Mouse (Mus musculus) brain, adult 2 months (tissue): ENCODE data around the gene St3gal5.
A peak's percentile ranks its signal among the peaks of the same experiment; 100 is the strongest.
"Not testable (repeated sequence)": the region's sequence is repeated elsewhere in the genome, so short reads cannot be mapped to it uniquely, and the experiment has no call there.

Experiments
- DNase-seq: peaks from one replicate; pipeline ENCODE4 v3.0.0; 2011; ENCODE audit warnings: low read depth, low spot score

Gene St3gal5

DNA sequence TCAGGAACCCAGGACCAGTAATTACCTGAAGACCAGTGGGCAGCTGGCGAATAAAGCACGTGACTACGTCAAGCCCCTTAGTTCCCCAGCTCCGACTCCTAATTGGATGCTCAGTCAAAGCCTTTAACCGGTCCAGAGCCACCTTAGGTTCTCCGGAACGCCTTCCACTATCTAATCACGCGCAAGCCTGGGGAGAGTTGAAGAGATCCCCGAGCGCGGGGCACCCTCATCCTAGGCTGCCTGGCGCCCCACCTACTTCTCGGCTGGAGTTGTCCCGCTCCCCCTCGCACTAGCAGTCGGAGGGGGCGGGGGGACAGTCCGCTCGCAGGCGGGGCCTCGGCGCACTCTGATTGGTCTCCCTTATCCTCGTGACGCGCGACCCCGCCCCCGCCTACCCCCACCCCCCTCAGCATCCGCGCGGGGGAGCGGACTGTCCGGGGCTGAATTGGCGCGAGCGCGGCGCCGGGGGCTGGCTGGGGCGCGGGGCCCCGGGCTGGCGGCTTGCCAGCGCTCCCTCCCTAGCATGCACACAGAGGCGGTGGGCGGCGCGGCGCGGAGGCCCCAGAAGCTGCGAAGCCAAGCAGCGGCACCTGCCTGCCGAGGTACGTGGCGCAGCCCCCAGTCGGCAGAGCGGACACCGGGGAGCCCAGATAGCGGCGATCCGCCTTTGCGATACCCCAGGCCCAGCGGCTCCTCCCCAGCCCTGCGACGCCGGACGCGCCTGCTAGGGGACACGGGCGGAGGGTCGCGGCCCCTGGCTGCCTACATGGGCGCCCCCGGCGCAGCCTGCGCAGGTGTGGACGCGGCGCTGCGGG, at the start of gene St3gal5:
Gene St3gal5 (plus strand): TSS at position 412 of the 815 bp plus-strand sequence.
- peak; percentile 95 for DNase-seq

DNA sequence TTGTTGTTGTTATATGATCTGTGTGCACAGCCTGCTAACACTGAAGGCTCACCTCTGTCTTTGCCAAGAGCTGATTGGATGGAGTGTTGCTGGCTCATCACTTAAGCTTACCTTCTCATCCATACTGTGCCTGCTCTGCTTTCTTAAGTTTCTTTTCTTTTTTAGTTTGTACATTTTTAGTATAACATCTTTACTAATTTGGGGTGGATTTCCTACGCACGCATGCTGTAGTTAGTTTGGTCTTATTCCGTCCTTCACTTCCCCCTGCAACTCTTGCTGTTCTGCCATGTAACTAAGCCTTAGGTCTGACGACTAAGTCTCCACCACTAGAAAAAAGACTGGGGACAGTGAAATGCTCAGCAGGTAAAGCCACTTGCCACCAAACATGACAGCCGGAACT, 48.7 kb upstream of the St3gal5 start:
- DNase-seq, result peak; percentile 34

- peak; percentile 9 for DNase-seq
Measured at GRCm38 (mm10) chr6:72049941-72050340, 47.5 kb upstream of the St3gal5 start.

- no peak for DNase-seq
Measured at GRCm38 (mm10) chr6:72050827-72051226, 46.6 kb upstream of the St3gal5 start.

- no peak for DNase-seq
Measured at GRCm38 (mm10) chr6:72051247-72051646, 46.1 kb upstream of the St3gal5 start.

- no peak for DNase-seq
Measured at GRCm38 (mm10) chr6:72051757-72052156, 45.6 kb upstream of the St3gal5 start.

- peak; percentile 38 for DNase-seq
Measured at GRCm38 (mm10) chr6:72056548-72056947, 40.8 kb upstream of the St3gal5 start.

DNA sequence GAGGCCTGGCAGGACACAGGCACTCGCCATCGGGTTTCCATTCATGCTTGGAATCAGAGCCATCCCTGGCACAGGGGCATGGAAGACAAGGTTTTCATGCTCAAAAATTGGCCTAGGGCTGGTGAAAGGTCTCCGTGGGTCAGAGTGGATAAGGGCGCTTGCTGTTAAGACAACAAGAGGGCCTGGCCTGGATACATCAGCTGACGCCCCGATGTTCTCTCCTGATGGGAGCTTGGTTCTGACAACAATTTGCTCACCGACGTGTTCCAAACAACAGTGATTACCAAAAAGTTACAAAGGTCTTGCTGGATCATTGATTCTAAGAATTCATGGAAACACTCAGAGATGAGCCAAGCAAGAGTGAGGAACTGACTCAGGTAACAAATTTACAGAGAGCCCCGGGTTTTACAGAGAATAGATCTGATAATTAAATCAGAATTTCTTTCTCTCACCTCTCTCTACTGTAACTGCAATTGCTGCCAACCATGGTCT, 38.9 kb upstream of the St3gal5 start:
- DNase-seq, result no peak

GRCm38 (mm10) chr6:72060677-72061076, 36.7 kb upstream of the St3gal5 start:
- not testable (repeated sequence) for DNase-seq

DNA sequence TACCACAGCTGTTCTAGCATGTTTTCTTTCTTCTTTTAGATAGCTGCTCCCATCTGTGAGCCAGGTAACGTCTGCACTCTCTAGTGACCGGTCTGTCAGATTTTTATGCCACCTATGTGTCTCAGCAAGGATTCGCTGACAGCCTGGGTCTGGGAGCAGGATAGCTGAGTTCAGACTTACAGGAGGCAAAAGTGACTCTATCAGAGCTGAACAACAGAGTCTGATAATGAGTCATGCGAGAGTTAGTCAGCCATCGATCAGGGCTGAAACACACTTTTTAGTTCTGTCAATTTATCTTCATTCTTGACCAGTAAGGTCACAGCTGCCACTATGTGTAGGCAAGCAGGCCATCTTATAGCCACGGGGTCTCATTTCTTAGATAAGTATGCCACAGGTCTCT, 33.7 kb upstream of the St3gal5 start:
- no peak for DNase-seq

DNA sequence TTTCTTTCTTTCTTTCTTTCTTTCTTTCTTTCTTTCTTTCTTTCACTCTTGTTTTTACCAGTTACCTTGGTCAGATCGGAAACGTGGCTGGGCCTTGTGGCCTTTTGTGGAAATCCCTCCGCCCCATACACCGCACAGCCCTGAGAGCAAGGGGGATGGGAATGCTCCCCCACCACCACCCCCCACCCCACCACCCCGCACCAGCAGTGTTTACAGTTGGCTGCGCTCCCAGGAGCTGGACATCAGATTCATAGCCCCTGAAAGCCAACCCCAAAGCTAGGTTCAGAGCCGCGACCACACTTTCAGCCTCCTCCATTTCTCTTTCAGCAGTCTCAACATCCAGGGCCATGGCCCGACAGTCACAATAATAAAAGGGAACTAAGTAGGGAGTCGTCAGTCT, 31.4 kb upstream of the St3gal5 start:
- DNase-seq, result no peak

GRCm38 (mm10) chr6:72068436-72068835, 29.0 kb upstream of the St3gal5 start:
- no peak for DNase-seq

GRCm38 (mm10) chr6:72071281-72071870, 26.0 kb upstream of the St3gal5 start:
- no peak for DNase-seq

- DNase-seq, result no peak
Measured at GRCm38 (mm10) chr6:72073781-72074180, 23.6 kb upstream of the St3gal5 start.

- peak; percentile 27 for DNase-seq
Measured at GRCm38 (mm10) chr6:72076512-72076911, 20.9 kb upstream of the St3gal5 start.

GRCm38 (mm10) chr6:72078178-72078577, 19.2 kb upstream of the St3gal5 start:
- no peak for DNase-seq

DNA sequence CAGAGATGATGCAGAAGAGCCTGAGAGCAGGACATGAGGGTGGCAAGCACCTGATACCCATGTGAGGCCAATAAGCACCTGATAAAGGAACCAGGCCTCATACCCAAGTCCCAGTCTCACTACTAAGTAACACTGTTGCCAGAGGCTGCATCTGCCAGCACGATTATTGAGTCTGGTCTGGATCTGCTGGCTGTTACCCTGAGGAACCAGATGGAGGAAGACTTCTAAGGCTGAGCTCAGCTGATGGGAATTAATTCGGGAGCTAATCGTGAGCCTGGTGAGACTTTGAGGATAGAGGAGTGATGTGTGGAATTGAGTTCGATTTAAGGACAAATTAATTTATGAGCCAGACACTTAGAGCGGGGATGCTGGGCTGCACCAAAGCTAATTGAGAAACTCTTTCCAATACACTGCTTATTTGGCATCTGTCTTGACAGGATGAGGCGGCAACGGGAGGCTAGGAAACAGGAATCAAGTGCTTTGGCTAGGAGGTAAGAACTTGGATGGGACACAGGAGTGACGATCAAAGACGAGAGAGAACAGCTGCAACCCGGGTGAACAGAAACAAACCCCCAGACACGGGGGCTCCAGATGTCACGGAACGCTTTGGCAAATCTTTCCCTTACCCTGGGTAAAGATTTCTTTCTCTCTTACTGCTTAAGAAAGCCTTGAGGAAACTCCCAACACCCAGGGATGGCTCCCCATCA, 15.9 kb upstream of the St3gal5 start:
- DNase-seq, result peak; percentile 37

GRCm38 (mm10) chr6:72087402-72087801, 10.0 kb upstream of the St3gal5 start:
- no peak for DNase-seq

- no peak for DNase-seq
Measured at GRCm38 (mm10) chr6:72089865-72090264, 7.5 kb upstream of the St3gal5 start.

DNA sequence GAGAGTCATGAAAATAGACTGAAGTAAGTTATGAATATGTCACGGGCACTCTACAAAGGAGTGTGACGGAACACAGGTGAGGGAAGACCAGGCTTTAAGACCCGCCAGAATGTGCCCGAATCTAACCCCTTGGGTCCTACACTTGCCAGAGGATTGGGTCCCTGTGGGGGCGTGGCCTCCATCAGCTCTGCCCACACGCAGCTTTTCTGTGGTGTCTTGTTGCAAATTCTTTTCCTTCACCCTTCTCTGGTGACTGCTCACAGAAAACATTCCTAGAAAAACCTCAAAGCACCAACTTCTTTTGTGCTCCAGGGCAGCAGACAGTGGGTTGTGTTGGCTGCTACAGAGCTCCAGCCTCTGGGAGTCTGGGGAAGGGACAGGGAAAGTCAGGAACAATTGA, 6.4 kb upstream of the St3gal5 start:
- DNase-seq, result no peak

GRCm38 (mm10) chr6:72093121-72093520, 4.3 kb upstream of the St3gal5 start:
- no peak for DNase-seq

- no peak for DNase-seq
Measured at GRCm38 (mm10) chr6:72096217-72096616, 1.2 kb upstream of the St3gal5 start.
